Mouse (Mus musculus): ENCODE data around the gene Brat1. TPM values are rescaled to one million over a fixed set of nuclear protein-coding genes. Genes with fewer than 3 reads are reported as not detected.

Gene Brat1
- total RNA-seq, 2 experiments from 2014 or later: 26.5 to 28.8 TPM

Other genes with a start within 250 kb of the Brat1 start
- 10 to 100 TPM; 20.2 to 21.5 TPM for gene Chst12, start 199.5 kb upstream of the Brat1 start, total RNA-seq (2021)
- not detected for gene Grifin, start 139.9 kb upstream of the Brat1 start, total RNA-seq (2021)
- 10 to 100 TPM; 18.7 to 25.8 TPM for gene Lfng, start 97.7 kb upstream of the Brat1 start, total RNA-seq (2021)
- gene Ttyh3, start 56.0 kb upstream of the Brat1 start, total RNA-seq (2021): 100 to 1,000 TPM; 319 to 338 TPM
- 10 to 100 TPM; 50.8 to 60.9 TPM for gene Iqce, start 2.6 kb upstream of the Brat1 start, total RNA-seq (2021)
- gene Amz1, start 19.1 kb downstream of the Brat1 start, total RNA-seq (2021): 10 to 100 TPM; 24.0 to 25.3 TPM
- 10 to 100 TPM; 65.3 TPM for gene Gna12, start 125.4 kb downstream of the Brat1 start, total RNA-seq (2021)

All from left cerebral cortex, postnatal 10 days (tissue).